Comparison of ENCODE assay signal across 29 mouse cellular contexts in the genomic region with DNA sequence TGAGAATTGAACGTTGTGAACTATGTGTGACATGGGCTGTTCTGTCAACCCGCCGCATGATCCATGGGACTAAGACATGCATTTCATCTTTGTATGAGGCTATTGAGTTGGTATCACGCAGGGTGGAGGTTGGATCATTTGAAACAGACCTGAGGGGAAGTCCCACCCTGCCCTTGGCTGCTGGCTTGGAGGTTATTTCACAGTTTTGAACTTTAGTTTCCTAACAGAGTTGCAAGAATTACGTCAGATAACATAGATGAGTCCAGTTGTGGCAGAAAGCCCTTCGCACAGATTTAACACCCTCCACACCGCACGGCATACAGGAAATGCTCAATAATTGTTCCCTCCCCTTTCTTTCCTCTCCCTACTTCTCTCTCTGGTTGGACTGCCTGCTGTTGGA. TPM values are rescaled to one million over a fixed set of nuclear protein-coding genes. Genes with fewer than 3 reads are reported as not detected.
DNase-seq lines count a peak whose midpoint lies in the region; ATAC-seq and TF ChIP-seq lines count a peak whose summit lies in the region.
"Had no signal": no experiment of that assay in that cellular context is flagged by ENCODE, and none has a peak within 500 bp of the region (broad histone marks: within the 10 kb centered on the region; RNA-seq: fewer than 3 reads in every experiment).

No protein-coding gene starts in this region.

- H3K27me3 ChIP-seq in intestine, embryonic 15.5 days (replicated peaks) = no peaks in the 10 kb centered on the region
- H3K27me3 ChIP-seq in intestine, postnatal 0 days (replicated peaks; ENCODE audit: control insufficient read depth, insufficient read depth, low read length) = no peaks in the 10 kb centered on the region
- no peaks in the 10 kb centered on the region for H3K27me3 ChIP-seq in liver, postnatal 0 days (ENCODE audit: insufficient read depth, low read length)
- H3K27me3 ChIP-seq in liver, embryonic 12.5 days (replicated peaks) = no peaks in the 10 kb centered on the region
- H3K27me3 ChIP-seq in lung, postnatal 0 days (replicated peaks; ENCODE audit: insufficient read depth, low read length) = no peaks in the 10 kb centered on the region
- no peaks in the 10 kb centered on the region for H3K27me3 ChIP-seq in stomach, postnatal 0 days (ENCODE audit: control insufficient read depth, insufficient read depth, low read length)
- H3K27me3 ChIP-seq: midbrain, embryonic 12.5 days; neural tube, embryonic 13.5 days had no signal

- no peak overlapping the region for H3K4me3 ChIP-seq in intestine, embryonic 15.5 days (replicated peaks)
- H3K4me3 ChIP-seq in intestine, postnatal 0 days (ENCODE audit: low read depth, low read length) = no peak overlapping the region
- H3K4me3 ChIP-seq in liver, postnatal 0 days (ENCODE audit: low read depth, low read length) = no peak overlapping the region
- no peak overlapping the region for H3K4me3 ChIP-seq in liver, embryonic 12.5 days
- no peak overlapping the region for H3K4me3 ChIP-seq in lung, postnatal 0 days (ENCODE audit: low read depth, low read length)
- peak overlapping the region; percentile 40 for H3K4me3 ChIP-seq in stomach, postnatal 0 days (ENCODE audit: low read depth, low read length)
- H3K4me3 ChIP-seq: megakaryocyte, embryonic 14.5 days; midbrain, embryonic 12.5 days; neural tube, embryonic 13.5 days had no signal

- H3K9me3 ChIP-seq in intestine, embryonic 15.5 days = no peaks in the 10 kb centered on the region
- H3K9me3 ChIP-seq in intestine, postnatal 0 days (ENCODE audit: control insufficient read depth) = no peaks in the 10 kb centered on the region
- no peaks in the 10 kb centered on the region for H3K9me3 ChIP-seq in liver, postnatal 0 days (ENCODE audit: low read length)
- no peaks in the 10 kb centered on the region for H3K9me3 ChIP-seq in liver, embryonic 12.5 days (replicated peaks)
- no peaks in the 10 kb centered on the region for H3K9me3 ChIP-seq in lung, postnatal 0 days (ENCODE audit: low read length)
- no peaks in the 10 kb centered on the region for H3K9me3 ChIP-seq in stomach, postnatal 0 days (ENCODE audit: control insufficient read depth, low read length)
- H3K9me3 ChIP-seq: megakaryocyte, embryonic 14.5 days; midbrain, embryonic 12.5 days; neural tube, embryonic 13.5 days had no signal

- H3K36me3 ChIP-seq in intestine, embryonic 15.5 days = no peaks in the 10 kb centered on the region
- H3K36me3 ChIP-seq in intestine, postnatal 0 days (ENCODE audit: control insufficient read depth, insufficient read depth) = no peaks in the 10 kb centered on the region
- H3K36me3 ChIP-seq in liver, postnatal 0 days (replicated peaks; ENCODE audit: insufficient read depth, low read length) = no peaks in the 10 kb centered on the region
- no peaks in the 10 kb centered on the region for H3K36me3 ChIP-seq in liver, embryonic 12.5 days
- H3K36me3 ChIP-seq in lung, postnatal 0 days (ENCODE audit: insufficient read depth, low read length) = no peaks in the 10 kb centered on the region
- H3K36me3 ChIP-seq in stomach, postnatal 0 days (ENCODE audit: control insufficient read depth, insufficient read depth, low read length) = no peaks in the 10 kb centered on the region
- H3K36me3 ChIP-seq: midbrain, embryonic 12.5 days; neural tube, embryonic 13.5 days had no signal

- peaks cover 10% of the 10 kb centered on the region; the same call in 1 of the 2 replicates for H3K4me1 ChIP-seq in intestine, embryonic 15.5 days (replicated peaks)
- 0 out of 2 replicates have a peak, but pooled peaks cover 16% of the 10 kb centered on the region for H3K4me1 ChIP-seq in intestine, postnatal 0 days (replicated peaks; ENCODE audit: control insufficient read depth, insufficient read depth, low read length)
- peaks cover 3% of the 10 kb centered on the region; the same call in 1 of the 2 replicates for H3K4me1 ChIP-seq in liver, postnatal 0 days (ENCODE audit: insufficient read depth)
- H3K4me1 ChIP-seq in liver, embryonic 12.5 days = no peaks in the 10 kb centered on the region
- no peaks in the 10 kb centered on the region; the same call in 1 of the 2 replicates for H3K4me1 ChIP-seq in lung, postnatal 0 days (ENCODE audit: insufficient read depth, low read depth, low read length)
- no peaks in the 10 kb centered on the region for H3K4me1 ChIP-seq in stomach, postnatal 0 days (replicated peaks; ENCODE audit: control insufficient read depth, insufficient read depth)
- H3K4me1 ChIP-seq: megakaryocyte, embryonic 14.5 days; neural tube, embryonic 13.5 days had no signal

- 69% methylated on average over 8 of the region's 8 CpGs for WGBS in intestine, embryonic 15.5 days
- WGBS in intestine, postnatal 0 days = 58% methylated on average over 8 of the region's 8 CpGs
- 60% methylated on average over 8 of the region's 8 CpGs for whole genome bisulfite sequencing in liver, postnatal 0 days (ENCODE audit: insufficient replicate concordance)
- 70% methylated on average over 8 of the region's 8 CpGs for WGBS in liver, embryonic 12.5 days (ENCODE audit: insufficient replicate concordance)
- WGBS in lung, postnatal 0 days = 48% methylated on average over 8 of the region's 8 CpGs
- WGBS in stomach, postnatal 0 days = 45% methylated on average over 8 of the region's 8 CpGs

- ATAC-seq in intestine, embryonic 15.5 days = no peak
- ATAC-seq in intestine, postnatal 0 days = no peak
- peak; percentile 87 for ATAC-seq in liver, postnatal 0 days
- ATAC-seq in liver, embryonic 12.5 days = no peak
- no peak; the same call in 1 of the 2 replicates for ATAC-seq in lung, postnatal 0 days
- no peak for ATAC-seq in stomach, postnatal 0 days (ENCODE audit: low FRiP score, low TSS enrichment)
- ATAC-seq: forebrain, embryonic 14.5 days; hindbrain, embryonic 16.5 days had no signal

- TF ChIP-seq EP300 in liver, postnatal 0 days (IDR thresholded peaks at IDR 0.05; ENCODE audit: low read depth) = no peak
- TF ChIP-seq EP300 in lung, postnatal 0 days (IDR thresholded peaks at IDR 0.05) = no peak
- no peak for TF ChIP-seq EP300 in stomach, postnatal 0 days (optimal IDR thresholded peaks at IDR 0.05)

- H3K27ac ChIP-seq in intestine, embryonic 15.5 days = 0 out of 2 replicates have a peak overlapping the region, but pooled peaks have one; percentile 15
- no peak overlapping the region for H3K27ac ChIP-seq in intestine, postnatal 0 days (ENCODE audit: low read depth, low read length)
- peak overlapping the region; percentile 82 for H3K27ac ChIP-seq in liver, postnatal 0 days (ENCODE audit: low read depth)
- H3K27ac ChIP-seq in liver, embryonic 12.5 days = no peak overlapping the region
- H3K27ac ChIP-seq in lung, postnatal 0 days (ENCODE audit: low read length) = no peak overlapping the region
- peak overlapping the region; percentile 96 for H3K27ac ChIP-seq in stomach, postnatal 0 days (replicated peaks)
- H3K27ac ChIP-seq: midbrain, embryonic 12.5 days; neural tube, embryonic 13.5 days had no signal

- TF ChIP-seq CTCF in intestine, postnatal 0 days (IDR thresholded peaks at IDR 0.05; ENCODE audit: low read depth) = no peak
- no peak for TF ChIP-seq CTCF in liver, postnatal 0 days (IDR thresholded peaks at IDR 0.05; ENCODE audit: low read depth)
- TF ChIP-seq CTCF in lung, postnatal 0 days (IDR thresholded peaks at IDR 0.05) = no peak
- TF ChIP-seq CTCF in stomach, postnatal 0 days (IDR thresholded peaks at IDR 0.05; ENCODE audit: low read depth) = no peak

- peak; percentile 32 for DNase-seq in liver, postnatal 0 days
- DNase-seq in lung, postnatal 0 days (ENCODE audit: low spot score) = no peak
- no peak for DNase-seq in lung, postnatal 4 days
- DNase-seq in stomach, postnatal 0 days (ENCODE audit: low spot score) = no peak
- no peak for DNase-seq in layer of hippocampus, adult 9-11 months
- DNase-seq: cerebellum, adult 2 months; cerebellum, postnatal 14 days; gastrocnemius, postnatal 14 days; kidney, postnatal 4 days; layer of hippocampus, postnatal 36 days; left cerebral cortex, postnatal 4 days; lung, postnatal 36 days; right cerebral cortex, postnatal 4 days; thymus, adult 18-20 months; thymus, postnatal 25 days had no signal

- no peak overlapping the region for H3K9ac ChIP-seq in intestine, embryonic 15.5 days
- no peak overlapping the region for H3K9ac ChIP-seq in intestine, postnatal 0 days (ENCODE audit: low read depth, low read length)
- no peak overlapping the region for H3K9ac ChIP-seq in liver, postnatal 0 days (replicated peaks)
- no peak overlapping the region for H3K9ac ChIP-seq in liver, embryonic 12.5 days
- no peak overlapping the region for H3K9ac ChIP-seq in lung, postnatal 0 days (replicated peaks; ENCODE audit: low read depth)
- H3K9ac ChIP-seq in stomach, postnatal 0 days (ENCODE audit: low read length) = no peak overlapping the region
- H3K9ac ChIP-seq: midbrain, embryonic 12.5 days; neural tube, embryonic 13.5 days had no signal

- H3K4me2 ChIP-seq in intestine, embryonic 15.5 days (replicated peaks) = no peak overlapping the region
- no peak overlapping the region for H3K4me2 ChIP-seq in intestine, postnatal 0 days (replicated peaks; ENCODE audit: low read depth)
- H3K4me2 ChIP-seq in liver, postnatal 0 days (ENCODE audit: low read depth, low read length) = peak overlapping the region; percentile 50
- no peak overlapping the region for H3K4me2 ChIP-seq in liver, embryonic 12.5 days
- 0 out of 2 replicates have a peak overlapping the region, but pooled peaks have one; percentile 4 for H3K4me2 ChIP-seq in lung, postnatal 0 days (replicated peaks; ENCODE audit: low read depth, low read length)
- peak overlapping the region; percentile 52 for H3K4me2 ChIP-seq in stomach, postnatal 0 days (replicated peaks; ENCODE audit: low read depth)
- H3K4me2 ChIP-seq: midbrain, embryonic 12.5 days; neural tube, embryonic 13.5 days had no signal

RNA-seq across cellular contexts. Expression of a gene that starts 1.9 kb away (rescaled TPM):
- polyA plus RNA-seq in intestine, embryonic 15.5 days (2015; fragmentation: Nextera tagmentation; extraction: Ambion mirVana) = 12.2 and 13.1 TPM in 2 replicates
- polyA plus RNA-seq in intestine, postnatal 0 days (2015; fragmentation: Nextera tagmentation; extraction: Ambion mirVana) = 8.0 and 9.9 TPM in 2 replicates
- 15.7 and 16.5 TPM in 2 replicates for polyA plus RNA-seq in liver, postnatal 0 days (2015; fragmentation: Nextera tagmentation; extraction: Ambion mirVana)
- 0.20 and 0.35 TPM in 2 replicates for polyA plus RNA-seq in liver, embryonic 12.5 days (2016; fragmentation: Nextera tagmentation; extraction: Ambion mirVana)
- 8.2 and 9.7 TPM in 2 replicates for polyA plus RNA-seq in lung, postnatal 0 days (2015; fragmentation: Nextera tagmentation; extraction: Ambion mirVana)
- 204 and 221 TPM in 2 replicates for polyA plus RNA-seq in stomach, postnatal 0 days (2015; fragmentation: Nextera tagmentation; extraction: Ambion mirVana)
- polyA plus RNA-seq: cortical plate, adult 2 months; heart, embryonic 14.5 days; hindbrain, embryonic 11.5 days; midbrain, embryonic 12.5 days; neural tube, embryonic 13.5 days had no signal

RNA-seq across cellular contexts. Expression of a gene that starts 30.1 kb away (rescaled TPM):
- not detected in 2 replicates for polyA plus RNA-seq in intestine, embryonic 15.5 days (2015; fragmentation: Nextera tagmentation; extraction: Ambion mirVana)
- not detected in 2 replicates for polyA plus RNA-seq in intestine, postnatal 0 days (2015; fragmentation: Nextera tagmentation; extraction: Ambion mirVana)
- not detected in 2 replicates for polyA plus RNA-seq in liver, postnatal 0 days (2015; fragmentation: Nextera tagmentation; extraction: Ambion mirVana)
- polyA plus RNA-seq in liver, embryonic 12.5 days (2016; fragmentation: Nextera tagmentation; extraction: Ambion mirVana) = not detected in 2 replicates
- not detected in 2 replicates for polyA plus RNA-seq in lung, postnatal 0 days (2015; fragmentation: Nextera tagmentation; extraction: Ambion mirVana)
- polyA plus RNA-seq in stomach, postnatal 0 days (2015; fragmentation: Nextera tagmentation; extraction: Ambion mirVana) = 0.07 TPM in 1 of 2 replicates, not detected in the other
- polyA plus RNA-seq: cerebellum, adult 2 months; cortical plate, adult 2 months; forebrain, embryonic 14.5 days; heart, embryonic 14.5 days; hindbrain, embryonic 11.5 days; hindbrain, embryonic 16.5 days; intestine, embryonic 14.5 days; limb, embryonic 14.5 days; midbrain, embryonic 12.5 days; neural tube, embryonic 13.5 days had no signal

RNA-seq across cellular contexts. Expression of a gene that starts 51.9 kb away (rescaled TPM):
- polyA plus RNA-seq in intestine, embryonic 15.5 days (2015; fragmentation: Nextera tagmentation; extraction: Ambion mirVana) = not detected in 2 replicates
- polyA plus RNA-seq in intestine, postnatal 0 days (2015; fragmentation: Nextera tagmentation; extraction: Ambion mirVana) = not detected in 2 replicates
- polyA plus RNA-seq in liver, postnatal 0 days (2015; fragmentation: Nextera tagmentation; extraction: Ambion mirVana) = not detected in 2 replicates
- polyA plus RNA-seq in liver, embryonic 12.5 days (2016; fragmentation: Nextera tagmentation; extraction: Ambion mirVana) = not detected in 2 replicates
- not detected in 2 replicates for polyA plus RNA-seq in lung, postnatal 0 days (2015; fragmentation: Nextera tagmentation; extraction: Ambion mirVana)
- not detected in 2 replicates for polyA plus RNA-seq in stomach, postnatal 0 days (2015; fragmentation: Nextera tagmentation; extraction: Ambion mirVana)
- polyA plus RNA-seq: cerebellum, adult 2 months; cortical plate, adult 2 months; forebrain, embryonic 14.5 days; heart, embryonic 14.5 days; hindbrain, embryonic 11.5 days; hindbrain, embryonic 16.5 days; intestine, embryonic 14.5 days; kidney, embryonic 14.5 days; limb, embryonic 14.5 days; midbrain, embryonic 12.5 days; neural tube, embryonic 13.5 days had no signal

RNA-seq across cellular contexts. Expression of a gene that starts 53.1 kb away (rescaled TPM):
- 64.3 and 72.9 TPM in 2 replicates for polyA plus RNA-seq in intestine, embryonic 15.5 days (2015; fragmentation: Nextera tagmentation; extraction: Ambion mirVana)
- polyA plus RNA-seq in intestine, postnatal 0 days (2015; fragmentation: Nextera tagmentation; extraction: Ambion mirVana) = 166 and 189 TPM in 2 replicates
- polyA plus RNA-seq in liver, postnatal 0 days (2015; fragmentation: Nextera tagmentation; extraction: Ambion mirVana) = 13.3 and 14.5 TPM in 2 replicates
- 23.5 and 24.6 TPM in 2 replicates for polyA plus RNA-seq in liver, embryonic 12.5 days (2016; fragmentation: Nextera tagmentation; extraction: Ambion mirVana)
- polyA plus RNA-seq in lung, postnatal 0 days (2015; fragmentation: Nextera tagmentation; extraction: Ambion mirVana) = 0.27 and 0.31 TPM in 2 replicates
- polyA plus RNA-seq in stomach, postnatal 0 days (2015; fragmentation: Nextera tagmentation; extraction: Ambion mirVana) = 110 and 119 TPM in 2 replicates
- polyA plus RNA-seq: cerebellum, adult 2 months; forebrain, embryonic 14.5 days had no signal

RNA-seq across cellular contexts. Expression of a gene that starts 59.6 kb away (rescaled TPM):
- polyA plus RNA-seq in intestine, embryonic 15.5 days (2015; fragmentation: Nextera tagmentation; extraction: Ambion mirVana) = not detected in 2 replicates
- polyA plus RNA-seq in intestine, postnatal 0 days (2015; fragmentation: Nextera tagmentation; extraction: Ambion mirVana) = not detected in 2 replicates
- polyA plus RNA-seq in liver, postnatal 0 days (2015; fragmentation: Nextera tagmentation; extraction: Ambion mirVana) = not detected in 2 replicates
- not detected in 2 replicates for polyA plus RNA-seq in liver, embryonic 12.5 days (2016; fragmentation: Nextera tagmentation; extraction: Ambion mirVana)
- polyA plus RNA-seq in lung, postnatal 0 days (2015; fragmentation: Nextera tagmentation; extraction: Ambion mirVana) = not detected in 2 replicates
- polyA plus RNA-seq in stomach, postnatal 0 days (2015; fragmentation: Nextera tagmentation; extraction: Ambion mirVana) = not detected in 2 replicates
- polyA plus RNA-seq: cerebellum, adult 2 months; cortical plate, adult 2 months; forebrain, embryonic 14.5 days; heart, embryonic 14.5 days; hindbrain, embryonic 11.5 days; hindbrain, embryonic 16.5 days; intestine, embryonic 14.5 days; kidney, embryonic 14.5 days; midbrain, embryonic 12.5 days; neural tube, embryonic 13.5 days had no signal

Comparison
In these comparisons a context has a peak if more than half of its experiments do, and no peak if none do; other contexts are left out.
1. H3K27ac ChIP-seq: peak in intestine, embryonic 15.5 days (single experiment), liver, postnatal 0 days (single experiment) and stomach, postnatal 0 days (single experiment); none in intestine, postnatal 0 days (single experiment), liver, embryonic 12.5 days (single experiment) and lung, postnatal 0 days (single experiment).
2. H3K4me2 ChIP-seq: peak in liver, postnatal 0 days (single experiment), lung, postnatal 0 days (single experiment) and stomach, postnatal 0 days (single experiment); none in intestine, embryonic 15.5 days (single experiment), intestine, postnatal 0 days (single experiment) and liver, embryonic 12.5 days (single experiment).
3. RNA of a gene that starts 1.9 kb away (polyA plus RNA-seq): 204 to 221 TPM in stomach, postnatal 0 days; 15.7 to 16.5 TPM in liver, postnatal 0 days, 12.2 to 13.1 TPM in intestine, embryonic 15.5 days, 8.2 to 9.7 TPM in lung, postnatal 0 days, 8.0 to 9.9 TPM in intestine, postnatal 0 days and 0.20 to 0.35 TPM in liver, embryonic 12.5 days; every median in the first group is over 10 times any median in the second.